Mouse (Mus musculus) kidney, embryonic 16.5 days (tissue): Measurements from ENCODE around the gene Gm9732. TPM values are rescaled to one million over a fixed set of nuclear protein-coding genes. Genes with fewer than 3 reads are reported as not detected.
"Not testable (repeated sequence)": the region's sequence is repeated elsewhere in the genome, so short reads cannot be mapped to it uniquely, and the experiment has no call there.

ENCODE experiments used
- ATAC-seq: fragments of 200-750 bp; cut with Nextera tagmentation; 2 replicates; pipeline ENCODE4 v1.8.0; 2017; ENCODE audit warnings: moderate TSS enrichment; ENCODE audit not compliant: low FRiP score, low TSS enrichment
- H3K27ac ChIP-seq: fragments of 300-500 bp; sonication (generic); 2 replicates; pipeline ENCODE4 v1.5.1; 2014; ENCODE audit warnings: low read length
- H3K27me3 ChIP-seq: fragments of 300-500 bp; sonication (generic); 2 replicates; pipeline ENCODE4 v1.6.1; 2014; ENCODE audit warnings: low read length, control low read depth, mixed read lengths; ENCODE audit not compliant: insufficient read depth
- H3K36me3 ChIP-seq: fragments of 300-500 bp; sonication (generic); 2 replicates; pipeline ENCODE4 v1.6.1; 2014; ENCODE audit warnings: low read length, control low read depth, mixed read lengths; ENCODE audit not compliant: insufficient read depth
- H3K4me1 ChIP-seq: fragments of 300-500 bp; sonication (generic); 2 replicates; pipeline ENCODE4 v1.6.1; 2014; ENCODE audit warnings: low read length, control low read depth, mixed read lengths; ENCODE audit not compliant: insufficient read depth
- H3K4me2 ChIP-seq: fragments of 300-500 bp; sonication (generic); replicated peaks from 2 replicates; pipeline ENCODE4 v1.6.1; 2014; ENCODE audit warnings: low read depth, low read length
- H3K4me3 ChIP-seq: fragments of 300-500 bp; sonication (generic); 2 replicates; pipeline ENCODE4 v1.5.1; 2014; ENCODE audit warnings: mild to moderate bottlenecking, low read length
- H3K9ac ChIP-seq: fragments of 300-500 bp; sonication (generic); replicated peaks from 2 replicates; pipeline ENCODE4 v1.6.1; 2014; ENCODE audit warnings: low read length
- H3K9me3 ChIP-seq: fragments of 300-500 bp; sonication (generic); 2 replicates; pipeline ENCODE4 v1.6.1; 2016; ENCODE audit warnings: low read length, control low read depth
- WGBS: fragments of 180-500 bp; shearing (Covaris S2); extraction: QIAGEN DNeasy Blood & Tissue Kit; methylation state at CpG from one replicate; pipeline ENCODE4 v1.1.7; 2014; 5-methylcytosine and 5-hydroxymethylcytosine counted together
- polyA plus RNA-seq: library from polyadenylated mRNA; unstranded; fragments of >200 nt; fragmentation: Nextera tagmentation; extraction: Ambion mirVana; gene quantifications from 2 replicates; pipeline ENCODE4 v1.2.1, GENCODE M21; 2015

Gm9732 gene
- polyA plus RNA-seq, 1 experiment from 2014 or later = not detected

GRCm38 (mm10) chr14:43273161-43273560 lies 1.7 kb upstream of the Gm9732 start:
- not testable (repeated sequence) for H3K9me3 ChIP-seq, H3K4me1 ChIP-seq, H3K4me2 ChIP-seq, H3K36me3 ChIP-seq, ATAC-seq, H3K27ac ChIP-seq, H3K27me3 ChIP-seq, H3K4me3 ChIP-seq, H3K9ac ChIP-seq
- 89% methylated on average over 1 of the region's 1 CpGs for WGBS

- not testable (repeated sequence) for H3K4me3 ChIP-seq, H3K4me2 ChIP-seq, ATAC-seq, H3K9ac ChIP-seq, H3K27me3 ChIP-seq, H3K9me3 ChIP-seq, H3K4me1 ChIP-seq, H3K36me3 ChIP-seq, H3K27ac ChIP-seq
- WGBS = 100% methylated on average over 1 of the region's 1 CpGs
Measured at GRCm38 (mm10) chr14:43275752-43276151, 916 bp downstream of the Gm9732 start.

DNA sequence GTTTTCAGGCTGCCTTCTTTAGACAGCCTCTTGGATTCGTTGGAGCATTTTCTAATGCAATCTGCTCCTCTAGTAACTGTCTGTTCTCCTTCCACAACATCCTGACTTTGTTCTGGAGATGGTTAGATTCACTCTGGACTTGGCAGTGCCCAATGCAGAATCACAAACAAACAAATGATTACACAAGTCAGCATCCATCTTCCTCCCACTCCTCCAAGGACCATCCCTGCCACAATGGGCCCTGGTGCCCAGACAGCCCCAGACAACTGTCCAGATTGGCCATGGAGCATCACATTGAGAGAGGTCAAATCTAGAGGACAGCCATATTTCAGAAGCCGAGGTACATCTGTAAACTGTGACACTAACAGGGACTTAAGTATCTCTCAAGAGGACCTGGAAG lies 2.6 kb downstream of the Gm9732 start:
- H3K27ac ChIP-seq, H3K9me3 ChIP-seq, H3K27me3 ChIP-seq, H3K4me2 ChIP-seq, H3K36me3 ChIP-seq, H3K9ac ChIP-seq, H3K4me3 ChIP-seq, H3K4me1 ChIP-seq, ATAC-seq: not testable (repeated sequence)
- WGBS = 52% methylated on average over 2 of the region's 2 CpGs

DNA sequence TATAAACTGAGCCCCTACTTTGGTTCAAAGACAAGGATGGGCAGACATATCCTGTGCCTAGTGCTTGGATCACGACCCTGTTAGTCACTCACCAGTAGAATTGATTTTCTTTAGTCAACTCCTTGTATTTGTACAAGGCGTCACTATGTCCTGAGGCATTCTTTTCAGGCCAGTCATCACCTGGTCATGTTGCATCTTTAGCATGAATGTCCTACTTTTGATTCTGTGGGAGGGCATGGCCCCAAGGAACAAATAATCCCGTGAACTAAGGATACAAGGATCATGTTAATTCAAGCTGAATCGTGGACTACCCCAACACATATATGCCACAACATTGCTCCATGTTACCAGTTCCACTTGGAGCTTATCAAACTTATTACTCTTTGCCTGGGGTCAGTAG lies 3.3 kb downstream of the Gm9732 start:
- H3K27ac ChIP-seq, H3K4me3 ChIP-seq, H3K27me3 ChIP-seq, H3K36me3 ChIP-seq, H3K4me1 ChIP-seq, H3K4me2 ChIP-seq, H3K9ac ChIP-seq, H3K9me3 ChIP-seq, ATAC-seq: not testable (repeated sequence)
- WGBS = 78% methylated on average over 4 of the region's 4 CpGs

DNA sequence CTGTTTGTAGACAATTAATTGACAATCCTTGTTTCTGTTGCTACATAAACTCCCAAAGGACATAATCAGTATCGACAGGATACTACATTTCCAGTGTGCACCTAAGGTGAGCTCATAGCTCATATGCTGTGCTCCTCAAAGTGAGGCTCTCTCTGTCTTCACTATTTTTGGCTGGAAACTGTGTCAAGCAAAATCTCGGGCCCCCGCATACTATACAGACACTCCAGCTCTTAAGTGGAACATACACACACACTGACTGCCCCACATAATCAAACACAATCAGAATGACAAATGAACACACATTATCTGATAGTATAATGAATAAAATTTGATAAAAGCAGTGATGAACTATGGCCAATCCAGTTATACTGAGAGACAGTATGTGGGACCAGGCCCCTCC lies 3.8 kb downstream of the Gm9732 start:
- not testable (repeated sequence) for ATAC-seq, H3K36me3 ChIP-seq, H3K4me2 ChIP-seq, H3K27me3 ChIP-seq, H3K9me3 ChIP-seq, H3K27ac ChIP-seq, H3K4me3 ChIP-seq, H3K4me1 ChIP-seq, H3K9ac ChIP-seq
- 95% methylated on average over 3 of the region's 3 CpGs for WGBS

DNA sequence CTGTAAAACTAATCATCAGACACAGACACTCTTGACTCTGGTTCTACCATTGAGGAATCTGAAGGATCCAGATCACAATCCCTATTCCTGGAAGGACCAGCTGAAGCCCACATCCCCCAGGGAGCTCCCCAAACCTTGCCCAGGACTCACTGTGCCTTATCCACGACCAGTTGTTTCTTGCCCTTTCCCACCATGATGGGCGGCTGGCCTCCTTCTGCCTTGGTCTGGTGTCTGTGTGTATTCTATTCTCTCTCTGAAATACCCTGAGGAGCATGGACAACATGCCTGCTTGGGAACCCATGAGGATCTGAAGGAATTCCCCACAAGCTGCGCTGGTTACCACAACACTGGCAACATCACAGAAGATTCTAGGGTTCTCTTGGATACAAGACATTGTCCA lies 18.7 kb downstream of the Gm9732 start, which contains the start of gene Gm8127:
Gene Gm8127 (minus strand): TSS at position 330 of the 400 bp plus-strand sequence.
- 84% methylated on average over 3 of the region's 3 CpGs for WGBS
- not testable (repeated sequence) for ATAC-seq, H3K9me3 ChIP-seq, H3K36me3 ChIP-seq, H3K4me1 ChIP-seq, H3K4me3 ChIP-seq, H3K4me2 ChIP-seq, H3K27ac ChIP-seq, H3K9ac ChIP-seq, H3K27me3 ChIP-seq

GRCm38 (mm10) chr14:43319516-43319915 lies 44.7 kb downstream of the Gm9732 start:
- H3K36me3 ChIP-seq, H3K9me3 ChIP-seq, H3K27me3 ChIP-seq, H3K4me2 ChIP-seq, H3K27ac ChIP-seq, H3K4me1 ChIP-seq, H3K4me3 ChIP-seq, H3K9ac ChIP-seq, ATAC-seq: not testable (repeated sequence)

DNA sequence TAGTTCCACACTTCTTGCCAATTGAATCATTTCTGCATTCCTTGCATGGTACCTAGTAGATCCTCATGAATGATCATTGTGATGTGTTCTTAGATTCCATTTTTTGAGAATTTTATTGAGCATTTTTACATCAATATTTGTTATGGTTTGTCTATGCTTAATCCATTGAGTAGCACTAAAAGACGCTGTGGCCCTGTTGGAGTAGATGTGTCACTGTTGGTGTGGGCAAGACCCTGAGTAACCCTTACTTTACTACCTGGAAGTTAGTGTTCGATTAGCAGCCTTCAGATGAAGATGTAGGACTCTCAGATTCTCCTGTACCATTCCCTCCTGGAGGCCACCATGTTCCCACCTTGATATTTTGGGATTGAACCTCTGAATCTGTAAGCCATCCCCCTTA lies 53.8 kb downstream of the Gm9732 start:
- WGBS = 71% methylated on average over 1 of the region's 2 CpGs

DNA sequence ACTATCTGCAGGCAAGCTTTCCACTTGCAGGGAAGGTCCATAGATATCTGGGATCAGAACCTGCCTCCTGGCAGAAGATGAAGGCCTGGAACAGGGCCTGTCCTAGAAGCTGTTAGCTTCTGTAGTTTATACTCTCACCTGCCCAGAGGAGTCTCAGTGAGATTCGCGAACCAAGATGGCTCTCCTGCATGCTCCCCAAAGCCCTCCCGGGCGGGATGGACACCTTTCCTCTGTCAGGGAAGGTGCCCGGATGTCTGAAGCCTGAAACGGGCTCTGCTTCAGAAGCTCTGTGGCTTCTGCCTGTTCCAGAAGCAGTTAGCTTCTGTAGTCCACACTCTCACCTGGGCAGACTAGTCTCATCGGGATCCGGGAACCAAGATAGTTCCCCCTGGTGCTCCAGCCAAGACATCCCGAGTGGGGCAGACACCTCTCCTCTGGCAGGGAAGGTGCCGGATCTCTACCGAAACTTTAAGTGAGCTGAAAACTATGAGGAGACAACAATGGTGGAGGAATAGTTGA lies 56.6 kb downstream of the Gm9732 start:
- not testable (repeated sequence) for H3K4me3 ChIP-seq, H3K4me1 ChIP-seq, H3K27ac ChIP-seq, H3K4me2 ChIP-seq, H3K9me3 ChIP-seq, H3K9ac ChIP-seq, ATAC-seq, H3K36me3 ChIP-seq, H3K27me3 ChIP-seq
- 90% methylated on average over 9 of the region's 11 CpGs for WGBS

More for the DNA sequence above, 53.8 kb downstream of the Gm9732 start:
- ATAC-seq, H3K4me3 ChIP-seq, H3K27ac ChIP-seq, H3K27me3 ChIP-seq, H3K4me2 ChIP-seq, H3K9me3 ChIP-seq, H3K4me1 ChIP-seq, H3K9ac ChIP-seq, H3K36me3 ChIP-seq: not testable (repeated sequence)

GRCm38 (mm10) chr14:43337646-43338045 lies 62.8 kb downstream of the Gm9732 start:
- H3K9me3 ChIP-seq = not testable (repeated sequence)

DNA sequence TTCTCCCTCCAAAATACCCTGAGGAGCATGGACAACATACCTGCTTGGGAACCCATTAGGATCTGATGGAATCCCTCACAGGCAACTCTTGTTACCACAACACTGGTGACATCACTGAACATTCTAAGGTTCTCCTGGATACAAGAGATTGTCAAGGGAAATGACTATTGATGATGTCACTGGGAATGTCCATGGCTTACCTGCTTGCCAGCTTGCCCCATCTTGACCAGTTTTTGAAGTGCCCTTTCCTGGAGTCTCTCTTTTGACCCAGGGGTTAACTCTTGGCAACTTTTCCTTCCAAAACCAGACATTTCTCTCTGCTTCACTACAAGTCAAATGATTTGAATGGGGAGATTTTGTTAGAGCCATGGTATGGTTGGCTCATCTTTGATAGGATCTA lies 72.9 kb downstream of the Gm9732 start, which contains the start of gene 1700001F09Rik:
Gene 1700001F09Rik (minus strand): TSS at position 101 of the 400 bp plus-strand sequence.
- not testable (repeated sequence) for ATAC-seq, H3K36me3 ChIP-seq, H3K27ac ChIP-seq, H3K9ac ChIP-seq, H3K4me2 ChIP-seq, H3K4me1 ChIP-seq, H3K27me3 ChIP-seq, H3K4me3 ChIP-seq, H3K9me3 ChIP-seq

More at GRCm38 (mm10) chr14:43337646-43338045, 62.8 kb downstream of the Gm9732 start:
- WGBS = 68% methylated on average over 1 of the region's 1 CpGs
- H3K36me3 ChIP-seq, ATAC-seq, H3K4me3 ChIP-seq, H3K4me1 ChIP-seq, H3K9ac ChIP-seq, H3K27ac ChIP-seq, H3K4me2 ChIP-seq, H3K27me3 ChIP-seq: not testable (repeated sequence)
